Mouse (Mus musculus) liver, postnatal 0 days (tissue): ENCODE results near the gene Abcb8. TPM values are rescaled to one million over a fixed set of nuclear protein-coding genes. Genes with fewer than 3 reads are reported as not detected.

Experiments used
- ATAC-seq: fragments of 200-750 bp; cut with Nextera tagmentation; 2 replicates; pipeline ENCODE4 v1.8.0; 2017; ENCODE audit warnings: mild to moderate bottlenecking, moderate library complexity
- DNase-seq: peaks from one replicate; pipeline ENCODE4 v3.0.0-alpha.2; 2016
- H3K27ac ChIP-seq: fragments of 300-500 bp; sonication (generic); 2 replicates; pipeline ENCODE4 v1.5.1; 2014; ENCODE audit warnings: antibody characterized with exemption, moderate library complexity, mild to moderate bottlenecking, low read depth
- H3K27me3 ChIP-seq: fragments of 300-500 bp; sonication (generic); 2 replicates; pipeline ENCODE4 v1.6.1; 2014; ENCODE audit warnings: low read length, control low read depth, mixed read lengths; ENCODE audit not compliant: insufficient read depth
- H3K36me3 ChIP-seq: fragments of 300-500 bp; sonication (generic); replicated peaks from 2 replicates; pipeline ENCODE4 v1.6.1; 2014; ENCODE audit warnings: mild to moderate bottlenecking, control low read depth, low read length, moderate library complexity, mixed read lengths; ENCODE audit not compliant: insufficient read depth
- H3K4me1 ChIP-seq: fragments of 300-500 bp; sonication (generic); 2 replicates; pipeline ENCODE4 v1.6.1; 2014; ENCODE audit warnings: antibody characterized with exemption, mild to moderate bottlenecking, control low read depth; ENCODE audit not compliant: insufficient read depth
- H3K4me2 ChIP-seq: fragments of 300-500 bp; sonication (generic); 2 replicates; pipeline ENCODE4 v1.6.1; 2014; ENCODE audit warnings: low read depth, mild to moderate bottlenecking, low read length, moderate library complexity, mixed read lengths
- H3K4me3 ChIP-seq: fragments of 300-500 bp; sonication (generic); 2 replicates; pipeline ENCODE4 v1.5.1; 2014; ENCODE audit warnings: low read depth, low read length
- H3K9ac ChIP-seq: fragments of 300-500 bp; sonication (generic); replicated peaks from 2 replicates; pipeline ENCODE4 v1.6.1; 2014; ENCODE audit warnings: mild to moderate bottlenecking, moderate library complexity
- H3K9me3 ChIP-seq: fragments of 300-500 bp; sonication (generic); 2 replicates; pipeline ENCODE4 v1.6.1; 2016; ENCODE audit warnings: mild to moderate bottlenecking, control low read depth, low read length, mixed read lengths
- CTCF ChIP-seq: sonication (generic); IDR thresholded peaks from 2 replicates; pipeline ENCODE4 v1.5.1; 2016; ENCODE audit warnings: antibody characterized with exemption, low read depth
- EP300 ChIP-seq: IDR thresholded peaks from 2 replicates; pipeline ENCODE4 v1.6.1; 2016; ENCODE audit warnings: antibody characterized with exemption, low read depth, mild to moderate bottlenecking
- WGBS: fragments of 180-500 bp; shearing (Covaris S2); extraction: QIAGEN DNeasy Blood & Tissue Kit; methylation state at CpG from one replicate; pipeline ENCODE4 v1.1.7; 2014; ENCODE audit not compliant: insufficient replicate concordance; 5-methylcytosine and 5-hydroxymethylcytosine counted together
- polyA plus RNA-seq: library from polyadenylated mRNA; unstranded; fragments of >200 nt; fragmentation: Nextera tagmentation; extraction: Ambion mirVana; gene quantifications from 2 replicates; pipeline ENCODE4 v1.2.1, GENCODE M21; 2015

The Abcb8 gene
- polyA plus RNA-seq, 1 experiment from 2014 or later = 22.3 TPM

DNA sequence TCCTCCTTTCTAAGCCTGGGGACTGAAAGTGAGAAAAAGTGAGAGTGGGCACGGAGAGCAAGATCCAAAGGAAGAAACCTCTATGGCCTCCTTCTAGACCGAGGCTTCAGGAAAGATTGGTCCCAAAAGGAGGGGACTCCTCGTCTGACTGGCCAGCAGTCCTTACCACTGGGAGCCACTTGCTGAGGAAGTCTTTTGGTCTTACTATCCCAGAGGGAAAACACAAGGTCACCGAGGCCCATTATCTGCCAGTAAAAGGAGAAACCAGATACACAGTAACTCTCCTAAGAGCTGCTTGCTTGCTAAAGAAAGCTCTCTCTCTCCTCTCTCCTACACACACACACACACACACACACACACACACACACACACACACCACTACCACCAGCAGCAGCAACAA is 40.1 kb upstream of the Abcb8 start:
- Histone ChIP-seq H3K4me2 (no peak overlapping the region), H3K27me3 (peaks cover 61% of the 10 kb centered on the region), H3K4me3 (no peak overlapping the region), H3K27ac (no peak overlapping the region), H3K9ac (no peak overlapping the region), H3K4me1 (peaks cover 13% of the 10 kb centered on the region), H3K9me3 (no peaks in the 10 kb centered on the region), H3K36me3 (no peaks in the 10 kb centered on the region)
- WGBS = 46% methylated on average over 4 of the region's 4 CpGs
- ATAC-seq (no peak), DNase-seq (no peak)
- TF ChIP-seq CTCF (no peak), EP300 (no peak)

- Histone ChIP-seq H3K27me3 (peaks cover 28% of the 10 kb centered on the region), H3K4me1 (peaks cover 2% of the 10 kb centered on the region), H3K27ac (no peak overlapping the region), H3K36me3 (no peaks in the 10 kb centered on the region), H3K4me3 (no peak overlapping the region), H3K9ac (no peak overlapping the region), H3K4me2 (no peak overlapping the region), H3K9me3 (no peaks in the 10 kb centered on the region)
- no peak for ATAC-seq
- DNase-seq = no peak
- WGBS = 55% methylated on average over 4 of the region's 4 CpGs
- no peak for TF ChIP-seq CTCF
- TF ChIP-seq EP300 = no peak
Measured at GRCm38 (mm10) chr5:24356764-24357163, 36.7 kb upstream of the Abcb8 start.

GRCm38 (mm10) chr5:24357461-24357860 is 36.0 kb upstream of the Abcb8 start:
- 8% methylated on average over 7 of the region's 7 CpGs for WGBS
- H3K27ac ChIP-seq = no peak overlapping the region
- ATAC-seq (peak; percentile 72), DNase-seq (peak; percentile 87)
- peaks cover 21% of the 10 kb centered on the region for H3K27me3 ChIP-seq
- H3K4me1 ChIP-seq = no peaks in the 10 kb centered on the region
- H3K4me3 ChIP-seq = no peak overlapping the region
- no peaks in the 10 kb centered on the region for H3K9me3 ChIP-seq
- H3K36me3 ChIP-seq = no peaks in the 10 kb centered on the region
- no peak overlapping the region for H3K9ac ChIP-seq
- TF ChIP-seq EP300 = no peak
- peak; percentile 65 for TF ChIP-seq CTCF
- H3K4me2 ChIP-seq = no peak overlapping the region

DNA sequence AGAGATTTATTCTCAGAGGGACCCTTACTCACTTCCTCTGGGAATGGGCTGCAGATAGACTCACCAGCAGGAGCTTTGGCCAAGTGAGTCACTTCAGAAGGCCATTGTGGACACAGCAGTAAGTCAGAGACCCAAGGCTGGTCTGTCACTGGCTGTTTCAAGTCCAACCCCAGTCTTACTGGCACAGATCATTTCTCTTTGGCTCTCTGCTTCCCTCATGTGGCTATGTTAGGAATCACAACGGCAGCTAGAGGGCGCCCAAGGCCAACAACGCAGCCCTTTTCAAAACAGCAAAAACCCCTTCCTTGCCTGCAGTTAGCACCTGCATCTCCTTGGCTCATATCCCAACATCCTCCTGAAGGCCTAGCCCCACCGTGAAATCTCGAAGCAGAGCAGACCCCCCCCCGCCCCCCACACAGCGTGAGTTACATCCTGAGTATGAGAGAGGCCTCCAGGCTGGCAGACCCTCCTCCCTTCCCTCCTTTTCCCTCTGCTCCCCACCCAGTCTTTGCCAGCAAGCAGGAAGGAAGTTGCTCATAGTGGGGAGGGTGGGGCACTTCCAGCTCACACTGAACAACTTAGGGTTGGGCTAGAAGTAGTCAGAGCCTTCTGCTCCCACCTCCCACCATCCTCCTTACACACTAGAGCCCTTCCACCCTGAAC is 32.5 kb upstream of the Abcb8 start:
- no peak overlapping the region for H3K27ac ChIP-seq
- H3K36me3 ChIP-seq = no peaks in the 10 kb centered on the region
- H3K4me2 ChIP-seq = peak overlapping the region; percentile 13; the same call in 1 of the 2 replicates
- no peaks in the 10 kb centered on the region for H3K4me1 ChIP-seq
- TF ChIP-seq EP300 = no peak
- TF ChIP-seq CTCF = peak; percentile 98
- no peak overlapping the region for H3K9ac ChIP-seq
- WGBS = 0% methylated on average over 7 of the region's 7 CpGs
- no peaks in the 10 kb centered on the region for H3K27me3 ChIP-seq
- DNase-seq = peak; percentile 82
- H3K9me3 ChIP-seq = no peaks in the 10 kb centered on the region
- ATAC-seq = peak; percentile 59
- no peak overlapping the region for H3K4me3 ChIP-seq

DNA sequence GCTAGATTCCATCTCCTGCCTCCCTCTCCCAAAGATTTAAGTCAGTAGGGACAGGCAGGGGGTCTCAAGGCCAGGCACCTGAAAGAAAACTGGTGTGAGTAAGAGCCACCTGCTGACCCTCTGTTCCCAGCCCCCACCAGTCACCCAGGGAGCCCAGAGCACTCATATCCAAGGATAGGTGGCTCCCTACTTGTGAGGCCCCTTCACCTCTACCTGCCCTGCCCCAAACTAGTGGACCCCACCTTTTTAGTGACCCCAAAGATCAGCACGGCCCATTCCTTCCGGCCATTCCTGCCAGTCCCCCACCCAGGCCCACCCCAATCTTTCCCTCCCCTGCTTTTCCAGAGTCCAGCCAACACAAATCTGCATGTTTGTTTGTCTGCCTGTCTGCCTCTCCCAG is 30.0 kb upstream of the Abcb8 start:
- Histone ChIP-seq H3K27me3 (no peaks in the 10 kb centered on the region), H3K4me2 (no peak overlapping the region), H3K9me3 (no peaks in the 10 kb centered on the region), H3K4me3 (no peak overlapping the region), H3K36me3 (no peaks in the 10 kb centered on the region), H3K4me1 (no peaks in the 10 kb centered on the region; the same call in 1 of the 2 replicates), H3K27ac (no peak overlapping the region), H3K9ac (no peak overlapping the region)
- 83% methylated on average over 2 of the region's 2 CpGs for WGBS
- no peak for ATAC-seq
- no peak for TF ChIP-seq EP300
- TF ChIP-seq CTCF = no peak
- DNase-seq = no peak

- H3K4me3 ChIP-seq = no peak overlapping the region
- WGBS = 64% methylated on average over 3 of the region's 3 CpGs
- no peak overlapping the region for H3K9ac ChIP-seq
- H3K9me3 ChIP-seq = no peaks in the 10 kb centered on the region
- no peaks in the 10 kb centered on the region; the same call in 1 of the 2 replicates for H3K4me1 ChIP-seq
- DNase-seq (no peak), ATAC-seq (no peak)
- H3K4me2 ChIP-seq = no peak overlapping the region
- no peaks in the 10 kb centered on the region for H3K27me3 ChIP-seq
- TF ChIP-seq EP300 (no peak), CTCF (no peak)
- H3K27ac ChIP-seq = no peak overlapping the region
- no peaks in the 10 kb centered on the region for H3K36me3 ChIP-seq
Measured at GRCm38 (mm10) chr5:24364061-24364460, 29.4 kb upstream of the Abcb8 start.
